Mouse (Mus musculus) neural tube, embryonic 15.5 days (tissue): Measurements from ENCODE around the gene Gp9. TPM values are rescaled to one million over a fixed set of nuclear protein-coding genes. Genes with fewer than 3 reads are reported as not detected.

Source experiments
- ATAC-seq: fragments of 200-750 bp; cut with Nextera tagmentation; 2 replicates; pipeline ENCODE4 v1.8.0; 2017; ENCODE audit warnings: mild to moderate bottlenecking, moderate TSS enrichment, moderate library complexity; ENCODE audit not compliant: low FRiP score
- H3K27ac ChIP-seq: fragments of 300-500 bp; sonication (generic); replicated peaks from 2 replicates; pipeline ENCODE4 v1.5.1; 2015; ENCODE audit warnings: mild to moderate bottlenecking, inconsistent platforms
- H3K27me3 ChIP-seq: fragments of 300-500 bp; sonication (generic); replicated peaks from 2 replicates; pipeline ENCODE4 v1.6.1; 2015; ENCODE audit warnings: inconsistent platforms
- H3K36me3 ChIP-seq: fragments of 300-500 bp; sonication (generic); 2 replicates; pipeline ENCODE4 v1.6.1; 2015; ENCODE audit warnings: inconsistent platforms
- H3K4me1 ChIP-seq: fragments of 300-500 bp; sonication (generic); 2 replicates; pipeline ENCODE4 v1.6.1; 2015; ENCODE audit warnings: inconsistent platforms
- H3K4me2 ChIP-seq: fragments of 300-500 bp; sonication (generic); 2 replicates; pipeline ENCODE4 v1.6.1; 2015; ENCODE audit warnings: inconsistent platforms, mild to moderate bottlenecking, moderate library complexity
- H3K4me3 ChIP-seq: fragments of 300-500 bp; sonication (generic); replicated peaks from 2 replicates; pipeline ENCODE4 v1.5.1; 2015; ENCODE audit warnings: mild to moderate bottlenecking, inconsistent platforms
- H3K9ac ChIP-seq: fragments of 300-500 bp; sonication (generic); replicated peaks from 2 replicates; pipeline ENCODE4 v1.6.1; 2015; ENCODE audit warnings: mild to moderate bottlenecking, inconsistent platforms
- H3K9me3 ChIP-seq: fragments of 300-500 bp; sonication (generic); replicated peaks from 2 replicates; pipeline ENCODE4 v1.6.1; 2016; ENCODE audit warnings: inconsistent platforms
- WGBS: fragments of 180-500 bp; shearing (Covaris S2); methylation state at CpG from one replicate; pipeline ENCODE4 v1.1.7; 2015; ENCODE audit warnings: mixed read lengths; 5-methylcytosine and 5-hydroxymethylcytosine counted together
- polyA plus RNA-seq: library from polyadenylated mRNA; unstranded; fragments of >200 nt; fragmentation: Nextera tagmentation; extraction: Ambion mirVana; gene quantifications from 2 replicates; pipeline ENCODE4 v1.2.1, GENCODE M21; 2015

The Gp9 gene
- polyA plus RNA-seq = 0.56 and 0.65 TPM in 2 replicates

GRCm38 (mm10) chr6:87777842-87778241 is at the start of gene Gp9:
Gene Gp9, plus strand, starts transcription at chr6:87778072.
- H3K4me3 ChIP-seq = no peak within 1 kb of the TSS
- 75% methylated on average over 2 of the region's 2 CpGs for WGBS
- no peak for ATAC-seq
- H3K9me3 ChIP-seq = no peaks in the 10 kb centered on the region
- H3K27ac ChIP-seq = no peak within 1 kb of the TSS
- H3K36me3 ChIP-seq = no peaks in the 10 kb centered on the region
- no peak within 1 kb of the TSS for H3K9ac ChIP-seq
- H3K27me3 ChIP-seq = no peaks in the 10 kb centered on the region
- no peaks in the 10 kb centered on the region for H3K4me1 ChIP-seq
- H3K4me2 ChIP-seq = no peak within 1 kb of the TSS

- H3K27me3 ChIP-seq = peaks cover under 1% of the 10 kb centered on the region; the same call in 1 of the 2 replicates
- H3K27ac ChIP-seq = no peak overlapping the region
- no peaks in the 10 kb centered on the region for H3K36me3 ChIP-seq
- 70% methylated on average over 3 of the region's 3 CpGs for WGBS
- no peak overlapping the region for H3K4me3 ChIP-seq
- ATAC-seq = no peak
- no peak overlapping the region for H3K4me2 ChIP-seq
- H3K9me3 ChIP-seq = no peaks in the 10 kb centered on the region
- H3K9ac ChIP-seq = no peak overlapping the region
- peaks cover 28% of the 10 kb centered on the region for H3K4me1 ChIP-seq
Measured at GRCm38 (mm10) chr6:87728102-87728501, 49.8 kb upstream of the Gp9 start.

GRCm38 (mm10) chr6:87730141-87730540 is 47.7 kb upstream of the Gp9 start:
- Histone ChIP-seq H3K9me3 (no peaks in the 10 kb centered on the region), H3K4me2 (peak overlapping the region; percentile 97), H3K27ac (peak overlapping the region; percentile 72), H3K9ac (peak overlapping the region; percentile 78; the same call in 1 of the 2 replicates), H3K4me1 (peaks cover 33% of the 10 kb centered on the region), H3K36me3 (no peaks in the 10 kb centered on the region), H3K27me3 (peaks cover 14% of the 10 kb centered on the region; the same call in 1 of the 2 replicates), H3K4me3 (peak overlapping the region; percentile 67)
- ATAC-seq = no peak
- 15% methylated on average over 13 of the region's 13 CpGs for WGBS

GRCm38 (mm10) chr6:87730591-87731462 is 47.0 kb upstream of the Gp9 start, which contains the start of gene Efcc1:
Gene Efcc1, plus strand, starts transcription at chr6:87730869.
- H3K27ac ChIP-seq = peak within 1 kb of the TSS; percentile 72
- peaks cover 33% of the 10 kb centered on the region for H3K4me1 ChIP-seq
- peak; percentile 81 for ATAC-seq
- peaks cover 14% of the 10 kb centered on the region; the same call in 1 of the 2 replicates for H3K27me3 ChIP-seq
- peak within 1 kb of the TSS; percentile 67 for H3K4me3 ChIP-seq
- peak within 1 kb of the TSS; percentile 78 for H3K9ac ChIP-seq
- peak within 1 kb of the TSS; percentile 97 for H3K4me2 ChIP-seq
- H3K36me3 ChIP-seq = no peaks in the 10 kb centered on the region
- H3K9me3 ChIP-seq = no peaks in the 10 kb centered on the region
- WGBS = under 1% methylated on average over 88 of the region's 90 CpGs

- 3% methylated on average over 19 of the region's 19 CpGs for WGBS
- Histone ChIP-seq H3K27ac (peak overlapping the region; percentile 72), H3K27me3 (peaks cover 14% of the 10 kb centered on the region; the same call in 1 of the 2 replicates), H3K9ac (peak overlapping the region; percentile 78), H3K36me3 (no peaks in the 10 kb centered on the region), H3K9me3 (no peaks in the 10 kb centered on the region), H3K4me2 (peak overlapping the region; percentile 97), H3K4me3 (peak overlapping the region; percentile 67), H3K4me1 (peaks cover 33% of the 10 kb centered on the region)
- no peak for ATAC-seq
Measured at GRCm38 (mm10) chr6:87731463-87732095, 46.3 kb upstream of the Gp9 start.

- Histone ChIP-seq H3K4me3 (peak overlapping the region; percentile 67), H3K27me3 (peaks cover 14% of the 10 kb centered on the region; the same call in 1 of the 2 replicates), H3K9ac (peak overlapping the region; percentile 47), H3K4me1 (peaks cover 33% of the 10 kb centered on the region), H3K9me3 (no peaks in the 10 kb centered on the region), H3K27ac (no peak overlapping the region), H3K4me2 (peak overlapping the region; percentile 97), H3K36me3 (no peaks in the 10 kb centered on the region)
- WGBS = 1% methylated on average over 45 of the region's 53 CpGs
- ATAC-seq = peak; percentile 53; the same call in 1 of the 2 replicates
Measured at GRCm38 (mm10) chr6:87732151-87733011, 45.5 kb upstream of the Gp9 start.

GRCm38 (mm10) chr6:87733131-87733930 is 44.5 kb upstream of the Gp9 start:
- no peaks in the 10 kb centered on the region for H3K9me3 ChIP-seq
- ATAC-seq = no peak
- no peaks in the 10 kb centered on the region for H3K36me3 ChIP-seq
- peak overlapping the region; percentile 47 for H3K9ac ChIP-seq
- H3K27ac ChIP-seq = no peak overlapping the region
- WGBS = 26% methylated on average over 14 of the region's 14 CpGs
- peak overlapping the region; percentile 97 for H3K4me2 ChIP-seq
- peak overlapping the region; percentile 67 for H3K4me3 ChIP-seq
- H3K27me3 ChIP-seq = peaks cover 14% of the 10 kb centered on the region; the same call in 1 of the 2 replicates
- H3K4me1 ChIP-seq = peaks cover 33% of the 10 kb centered on the region

- H3K4me3 ChIP-seq = no peak overlapping the region
- H3K9ac ChIP-seq = no peak overlapping the region
- ATAC-seq = no peak
- H3K27ac ChIP-seq = no peak overlapping the region
- no peaks in the 10 kb centered on the region for H3K36me3 ChIP-seq
- no peak overlapping the region for H3K4me2 ChIP-seq
- peaks cover 33% of the 10 kb centered on the region for H3K4me1 ChIP-seq
- H3K9me3 ChIP-seq = no peaks in the 10 kb centered on the region
- WGBS = 65% methylated on average over 5 of the region's 5 CpGs
- peaks cover 14% of the 10 kb centered on the region; the same call in 1 of the 2 replicates for H3K27me3 ChIP-seq
Measured at GRCm38 (mm10) chr6:87734136-87734535, 43.7 kb upstream of the Gp9 start.

- 83% methylated on average over 4 of the region's 4 CpGs for WGBS
- no peak for ATAC-seq
Measured at GRCm38 (mm10) chr6:87736923-87737322, 40.9 kb upstream of the Gp9 start.

GRCm38 (mm10) chr6:87737921-87738626 is 39.8 kb upstream of the Gp9 start:
- Histone ChIP-seq H3K27ac (no peak overlapping the region), H3K9ac (no peak overlapping the region), H3K36me3 (no peaks in the 10 kb centered on the region), H3K4me3 (no peak overlapping the region), H3K9me3 (no peaks in the 10 kb centered on the region), H3K27me3 (peaks cover 14% of the 10 kb centered on the region; the same call in 1 of the 2 replicates), H3K4me2 (no peak overlapping the region), H3K4me1 (peaks cover 6% of the 10 kb centered on the region)
- ATAC-seq = no peak
- WGBS = 34% methylated on average over 4 of the region's 4 CpGs

More at GRCm38 (mm10) chr6:87736923-87737322, 40.9 kb upstream of the Gp9 start:
- H3K27me3 ChIP-seq = peaks cover 14% of the 10 kb centered on the region; the same call in 1 of the 2 replicates
- H3K9me3 ChIP-seq = no peaks in the 10 kb centered on the region
- H3K4me3 ChIP-seq = no peak overlapping the region
- H3K9ac ChIP-seq = no peak overlapping the region
- H3K4me1 ChIP-seq = peaks cover 18% of the 10 kb centered on the region
- H3K36me3 ChIP-seq = no peaks in the 10 kb centered on the region
- H3K4me2 ChIP-seq = no peak overlapping the region
- no peak overlapping the region for H3K27ac ChIP-seq
